Mouse (Mus musculus) lung, postnatal 36 days (tissue): ENCODE measurements around the gene Zpr1.
"Not testable (repeated sequence)": the region's sequence is repeated elsewhere in the genome, so short reads cannot be mapped to it uniquely, and the experiment has no call there.

ENCODE experiments used
- DNase-seq: peaks from one replicate; pipeline ENCODE4 v3.0.0; 2022; ENCODE audit warnings: mixed read lengths

The Zpr1 gene

DNA sequence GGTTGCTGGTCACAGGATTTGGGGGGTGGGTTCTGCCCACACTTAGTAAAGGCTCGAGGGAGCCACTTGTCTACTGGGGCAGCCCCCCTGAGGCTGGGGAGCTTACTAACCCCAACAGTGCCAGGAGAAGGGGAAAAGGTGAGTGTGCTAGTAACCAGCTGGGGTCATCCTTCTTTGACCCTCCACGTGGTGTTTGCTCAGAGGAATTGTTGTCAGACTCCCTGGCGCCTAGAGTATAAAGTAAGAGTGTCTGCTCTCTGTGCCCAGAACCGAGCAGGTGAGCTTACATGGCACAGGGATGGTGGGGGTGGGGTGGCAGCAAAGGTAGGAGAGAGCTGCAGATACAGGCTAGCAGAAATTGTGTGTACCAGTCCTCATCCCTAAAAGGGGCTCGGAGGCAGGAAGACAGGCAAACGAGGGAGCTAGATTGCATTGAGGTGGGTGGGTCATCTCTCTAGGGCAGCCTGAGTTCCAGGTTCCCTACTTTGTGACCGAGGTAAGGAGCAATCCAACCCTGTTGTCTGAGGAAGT is 4.5 kb upstream of the Zpr1 start, which contains the start of gene Apoa5:
Gene Apoa5, plus strand, starts transcription at position 291 of the 531 bp plus-strand sequence.
- DNase-seq, result no peak

DNA sequence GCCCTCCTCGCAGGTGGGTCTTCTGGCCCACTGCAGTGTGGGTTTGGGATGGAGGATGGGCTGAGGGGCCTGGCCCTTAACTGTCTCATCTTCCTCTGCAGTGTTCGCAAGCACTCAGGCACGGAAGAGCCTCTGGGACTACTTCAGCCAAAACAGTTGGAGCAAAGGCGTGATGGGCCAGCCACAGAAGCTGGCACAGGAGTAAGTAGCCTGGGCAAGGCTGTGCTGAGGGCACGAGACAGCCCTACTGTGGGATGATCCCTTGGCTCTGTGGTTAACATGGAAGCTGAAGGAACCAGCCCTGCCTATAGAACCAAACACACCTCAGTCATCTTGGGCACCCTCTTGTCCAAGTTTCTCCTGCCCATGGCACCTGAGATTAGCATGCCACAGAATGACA is 3.7 kb upstream of the Zpr1 start:
- no peak for DNase-seq

DNA sequence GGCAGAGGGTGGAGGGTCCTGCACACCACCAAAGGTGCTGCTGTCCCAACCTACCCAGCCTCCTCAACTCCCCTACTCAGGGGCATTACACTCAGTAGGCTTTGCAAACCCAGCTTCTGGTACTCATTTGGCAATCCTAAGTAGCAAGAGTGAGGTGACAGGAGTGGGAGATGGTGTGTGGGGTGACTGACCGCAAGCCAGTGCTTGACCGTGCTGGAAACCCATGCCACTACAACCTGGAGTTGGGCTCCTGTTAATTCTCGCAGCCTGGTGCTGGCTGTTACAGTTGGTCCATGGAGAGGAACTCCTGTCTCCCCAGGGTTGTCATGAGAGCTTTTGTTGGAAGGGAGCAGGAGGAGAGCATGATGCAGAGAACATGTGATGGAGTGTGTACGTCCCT is 2.1 kb upstream of the Zpr1 start:
- DNase-seq, result no peak

- DNase-seq, result no peak
Measured at GRCm38 (mm10) chr9:46272070-46272469, 794 bp upstream of the Zpr1 start.

DNA sequence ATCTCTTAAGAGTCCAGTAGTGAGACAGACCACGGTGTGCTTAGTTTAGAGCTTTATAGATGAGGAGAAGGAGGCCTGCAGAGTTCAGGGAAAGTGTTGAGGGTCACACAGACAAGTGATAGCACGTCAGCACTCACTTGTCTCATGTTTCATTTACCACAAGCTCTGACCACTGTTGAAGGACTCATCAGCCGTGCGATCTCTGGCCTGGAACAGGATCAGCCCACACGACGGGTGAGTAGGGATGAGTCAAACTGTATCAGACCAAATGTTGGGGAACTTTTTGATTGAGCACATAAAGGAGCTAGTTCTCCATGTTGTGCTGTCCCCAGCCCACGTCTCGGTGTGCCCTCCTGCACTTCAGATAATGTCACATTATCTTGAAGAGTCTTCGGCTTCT is 1.6 kb downstream of the Zpr1 start:
- DNase-seq, result no peak

- peak; percentile 96 for DNase-seq
Measured at GRCm38 (mm10) chr9:46282631-46283436, 10.0 kb downstream of the Zpr1 start, which contains the start of gene Bud13. TSS of gene Bud13 (plus strand) at chr9:46283008.

DNA sequence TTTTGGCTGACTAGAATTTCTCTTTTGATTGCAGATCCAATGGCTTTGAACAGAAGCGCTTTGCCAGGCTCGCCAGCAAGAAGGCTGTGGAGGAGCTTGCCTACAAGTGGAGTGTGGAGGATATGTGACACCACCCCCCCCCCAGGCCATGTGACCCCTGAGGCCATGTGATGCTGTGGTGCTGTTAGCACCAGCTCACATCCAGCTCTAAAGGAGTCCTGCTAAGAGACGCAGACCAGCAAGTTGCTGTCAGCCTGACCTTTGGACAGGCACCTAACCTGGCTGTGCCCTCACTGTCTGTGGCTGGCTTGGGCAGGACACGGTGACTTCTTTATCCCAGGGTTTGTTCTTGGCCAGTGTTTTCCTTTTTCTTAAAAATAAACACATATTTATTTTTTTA is 25.5 kb downstream of the Zpr1 start:
- no peak for DNase-seq

DNA sequence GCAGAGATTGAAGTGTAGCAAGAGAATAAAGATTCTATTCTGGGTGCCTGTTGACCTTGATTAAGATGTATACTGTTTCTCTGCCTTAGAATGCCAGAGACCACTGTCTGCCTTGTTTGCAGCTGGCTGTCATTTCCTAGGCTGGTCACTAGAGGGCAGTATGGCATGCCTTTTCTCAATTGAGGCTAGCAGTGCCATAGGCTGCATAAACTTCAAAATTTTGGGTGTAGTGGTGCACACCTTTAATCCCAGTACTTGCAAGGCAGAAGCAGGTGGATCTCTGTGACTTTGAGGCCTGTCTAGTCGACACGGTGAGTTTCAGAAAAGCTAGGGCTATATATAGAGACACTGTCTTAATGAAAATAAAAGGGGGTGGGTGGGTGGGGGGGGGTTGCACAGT is 29.3 kb downstream of the Zpr1 start:
- peak; percentile 60 for DNase-seq

DNA sequence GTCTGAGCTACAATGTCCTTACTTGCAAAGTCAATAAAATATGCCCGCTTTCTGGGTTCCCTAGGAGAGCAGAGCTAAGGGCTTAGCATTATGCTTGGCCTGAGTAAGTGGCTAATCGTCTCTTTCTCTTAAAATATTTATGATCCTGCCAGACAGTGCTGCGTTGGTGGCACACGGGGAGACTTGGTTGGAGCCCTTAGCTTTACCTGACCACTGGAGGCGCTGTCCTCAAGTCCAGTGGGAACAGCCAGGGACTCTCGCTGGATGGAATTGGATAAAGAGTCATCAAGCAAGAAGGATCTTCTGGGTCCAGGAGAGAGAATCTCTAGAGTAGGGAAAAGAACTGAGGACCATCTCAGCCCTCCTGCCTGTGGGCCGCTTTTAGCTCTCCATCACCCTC is 36.3 kb downstream of the Zpr1 start:
- peak; percentile 10 for DNase-seq

GRCm38 (mm10) chr9:46314507-46314906 is 41.6 kb downstream of the Zpr1 start:
- peak; percentile 69 for DNase-seq

DNA sequence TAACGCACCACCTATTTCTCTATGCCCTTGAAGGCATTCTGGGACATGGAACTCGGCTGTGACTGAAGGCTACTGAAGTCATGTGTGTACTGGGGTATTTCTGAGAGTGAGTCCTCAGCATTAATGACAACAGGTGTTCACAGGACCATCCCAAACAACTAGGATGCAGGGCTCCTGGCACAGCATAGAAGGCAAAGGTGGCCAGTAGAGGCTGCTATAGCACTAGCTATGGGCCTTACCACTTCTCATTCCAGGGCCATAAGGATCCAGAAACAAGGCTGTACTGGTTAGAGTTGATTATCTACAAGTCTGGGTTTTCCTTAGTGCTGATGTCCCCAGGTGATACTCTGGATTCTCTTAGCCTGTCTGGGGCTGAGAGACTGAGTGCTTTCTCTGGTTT is 42.1 kb downstream of the Zpr1 start:
- no peak for DNase-seq

- DNase-seq, result no peak
Measured at GRCm38 (mm10) chr9:46315807-46316365, 43.0 kb downstream of the Zpr1 start.

DNA sequence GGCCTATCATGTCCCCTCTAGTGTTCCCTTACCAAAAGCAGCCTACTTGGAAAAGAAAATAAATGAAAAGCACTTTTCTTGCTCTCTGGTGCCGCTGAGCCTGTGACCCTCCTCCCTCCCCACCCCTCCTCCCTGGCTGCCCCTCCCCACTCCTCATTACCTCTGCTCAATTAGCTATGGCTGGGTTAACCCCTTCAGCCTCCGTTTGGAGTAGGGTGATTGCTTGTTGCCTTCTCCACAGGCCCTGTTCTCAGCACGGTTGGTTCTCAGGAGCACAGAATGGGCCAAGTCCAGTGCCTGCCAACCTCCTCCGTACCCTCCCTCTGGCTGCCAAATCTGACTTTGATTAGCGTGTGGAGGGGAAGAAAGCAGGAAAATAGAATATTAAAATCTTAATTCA is 43.5 kb downstream of the Zpr1 start:
- no peak for DNase-seq

DNA sequence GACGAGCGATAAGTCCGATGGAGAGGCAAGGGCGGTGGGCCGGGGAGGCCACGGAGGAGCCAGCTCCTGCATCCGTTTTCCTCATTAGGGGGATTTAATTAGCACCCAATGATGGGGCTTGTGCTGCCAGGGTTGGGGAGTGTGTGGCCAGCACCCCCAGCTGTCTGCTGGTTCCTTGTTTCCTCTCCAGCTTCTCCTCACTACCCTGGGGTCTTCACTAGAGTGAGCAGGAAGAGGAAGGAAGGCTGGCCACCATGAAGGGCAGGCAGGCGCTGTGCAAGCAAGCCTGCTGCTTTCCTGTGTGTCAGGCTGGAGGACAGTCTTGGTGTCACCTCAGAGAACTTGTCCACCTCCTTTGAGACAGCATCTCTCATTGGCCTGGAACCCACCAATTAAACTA is 44.0 kb downstream of the Zpr1 start:
- no peak for DNase-seq

GRCm38 (mm10) chr9:46317957-46318356 is 45.1 kb downstream of the Zpr1 start:
- DNase-seq, result no peak

GRCm38 (mm10) chr9:46319886-46320285 is 47.0 kb downstream of the Zpr1 start, which contains the start of gene 4931429L15Rik:
TSS of gene 4931429L15Rik (minus strand) at chr9:46319986.
- DNase-seq, result not testable (repeated sequence)

DNA sequence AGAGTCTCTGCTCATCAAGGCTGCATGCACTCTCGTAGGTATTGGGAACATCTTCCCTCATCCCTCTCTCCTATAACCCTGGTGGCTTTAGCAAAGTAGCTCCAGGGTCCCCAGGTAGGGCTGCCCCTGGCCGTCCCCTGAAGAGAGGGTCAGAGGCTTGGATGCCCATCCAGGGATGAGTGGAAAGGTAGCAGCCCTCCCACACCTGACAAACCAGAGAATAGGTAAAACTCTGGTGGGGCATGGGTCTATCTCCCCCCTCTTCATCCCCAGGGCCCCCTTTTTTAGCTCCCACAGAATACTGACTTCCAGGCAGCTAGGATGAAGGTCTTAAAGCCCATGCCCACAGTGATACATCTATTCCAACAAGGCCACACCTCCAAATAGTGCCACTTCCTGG is 47.6 kb downstream of the Zpr1 start:
- DNase-seq, result no peak

- no peak for DNase-seq
Measured at GRCm38 (mm10) chr9:46326694-46327405, 54.0 kb downstream of the Zpr1 start.

- DNase-seq, result no peak
Measured at GRCm38 (mm10) chr9:46327706-46328571, 55.1 kb downstream of the Zpr1 start.

DNA sequence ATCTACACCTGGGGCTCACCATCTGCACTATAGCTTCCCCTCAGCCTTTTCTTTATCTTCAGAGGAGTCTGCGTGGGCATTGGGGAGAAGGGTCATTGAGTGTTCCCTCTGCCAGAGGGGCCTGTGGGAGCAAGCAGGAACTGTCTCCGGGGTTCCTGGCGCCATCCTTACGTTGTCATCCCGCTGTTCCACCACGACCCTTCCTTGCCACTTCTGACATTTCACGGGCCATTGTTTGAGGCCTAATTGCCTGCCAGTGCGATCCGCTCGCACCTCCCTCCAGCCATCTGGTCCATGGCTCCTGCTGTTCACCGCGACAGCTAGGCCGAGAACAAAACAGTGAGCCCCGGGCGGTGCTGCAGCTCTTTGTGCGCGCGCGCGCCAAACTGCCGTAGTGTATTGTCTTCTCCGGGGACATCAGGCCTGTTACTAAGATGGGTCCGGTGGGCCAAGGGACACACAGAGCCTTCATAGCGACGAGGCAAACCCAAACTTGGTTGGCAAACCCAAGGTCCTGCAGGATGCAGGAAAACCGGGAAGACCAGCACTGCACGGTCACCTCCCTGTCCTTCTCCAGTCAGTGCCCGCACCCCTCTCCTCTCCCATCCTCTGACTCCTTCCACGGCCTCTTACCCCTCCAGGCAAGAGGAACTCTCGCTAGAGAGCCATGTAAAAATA is 55.8 kb downstream of the Zpr1 start:
- DNase-seq, result peak; percentile 7

GRCm38 (mm10) chr9:46329250-46329648 is 56.4 kb downstream of the Zpr1 start:
- no peak for DNase-seq
